Mouse (Mus musculus): ENCODE measurements around the gene Gm20826. TPM values are rescaled to one million over a fixed set of nuclear protein-coding genes. Genes with fewer than 3 reads are reported as not detected.

Gm20826 gene
- polyA plus RNA-seq (2015; fragmentation: Illumina TruSeq; extraction: RNeasy Lipid Tissue Mini Kit (QIAGEN cat#74804); ENCODE audit: low read depth, low replicate concordance): not detected

DNA sequence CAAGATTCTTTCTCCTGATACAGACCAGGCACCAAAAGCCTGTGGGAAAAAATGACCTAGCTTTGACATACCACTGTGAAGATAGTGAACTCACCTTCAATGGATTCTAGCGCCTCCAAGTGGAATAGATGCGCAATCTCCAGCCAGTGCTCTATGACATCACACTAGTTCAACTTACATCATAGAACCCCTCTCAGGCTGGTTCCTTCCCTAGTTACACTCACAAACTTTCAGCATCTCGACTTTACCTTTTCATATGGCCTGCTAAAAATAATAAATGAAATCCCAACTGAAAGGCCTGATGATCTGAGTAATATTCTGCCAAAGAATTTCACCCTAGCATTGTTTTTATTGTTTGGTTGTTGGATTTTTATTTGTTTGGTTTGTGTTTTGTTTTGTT, at the start of gene Gm20826:
Gene Gm20826 (minus strand): TSS at position 101 of the 400 bp plus-strand sequence.

Other genes starting within 250 kb of the Gm20826 start
- gene Gm21788, start 233.5 kb downstream of the Gm20826 start, polyA plus RNA-seq (2015; fragmentation: Illumina TruSeq; extraction: RNeasy Lipid Tissue Mini Kit (QIAGEN cat#74804); ENCODE audit: low read depth, low replicate concordance): not detected
- gene Gm28576, start 84.5 kb upstream of the Gm20826 start, polyA plus RNA-seq (2015; fragmentation: Illumina TruSeq; extraction: RNeasy Lipid Tissue Mini Kit (QIAGEN cat#74804); ENCODE audit: low read depth, low replicate concordance): not detected